Mouse (Mus musculus) CH12.LX (cell line): ENCODE results near the gene Kif26b. TPM values are rescaled to one million over a fixed set of nuclear protein-coding genes. Genes with fewer than 3 reads are reported as not detected.

Source experiments
- DNase-seq: peaks from one replicate; pipeline ENCODE4 v3.0.0-alpha.2; 2013; ENCODE audit errors: extremely low read depth
- H3K27ac ChIP-seq: 2 replicates; pipeline ENCODE4 v1.5.1; 2012; ENCODE audit warnings: low read depth, mild to moderate bottlenecking, control low read depth, moderate library complexity; ENCODE audit not compliant: insufficient read depth
- H3K27me3 ChIP-seq: replicated peaks from 2 replicates; pipeline ENCODE3; 2012; ENCODE audit warnings: inconsistent platforms
- H3K36me3 ChIP-seq, 2 experiments: replicated peaks in 1 of 2; 2 replicates each; pipeline versions ENCODE3 to v1.6.1; 2012; ENCODE audit warnings: inconsistent platforms in 1 of 2, low read length in 1 of 2, mild to moderate bottlenecking in 1 of 2, mixed read lengths in 1 of 2, moderate library complexity in 1 of 2; ENCODE audit not compliant: control insufficient read depth in 1 of 2, insufficient read depth in 1 of 2
- H3K4me1 ChIP-seq, 2 experiments: 2 replicates each; pipeline ENCODE4 v1.6.1; 2012; ENCODE audit warnings: inconsistent platforms in 1 of 2, moderate library complexity in 1 of 2; ENCODE audit not compliant: insufficient read depth in 2 of 2, control insufficient read depth in 1 of 2
- H3K4me2 ChIP-seq: 2 replicates; pipeline ENCODE4 v1.6.1; 2012; ENCODE audit warnings: low read depth, mild to moderate bottlenecking, control low read depth; ENCODE audit not compliant: poor library complexity, insufficient read depth, severe bottlenecking
- H3K4me3 ChIP-seq, 3 experiments: fragments of 150-350 bp in 1 of 3; sonication (generic) in 1 of 3; replicated peaks in 1 of 3; 2 replicates each; pipeline versions ENCODE3 to v1.5.1; 2011 to 2012; ENCODE audit warnings: low read depth in 2 of 3, low read length in 2 of 3, mild to moderate bottlenecking in 2 of 3, moderate library complexity in 2 of 3, control low read depth in 1 of 3, improper control_type of control experiment in 1 of 3, inconsistent platforms in 1 of 3, mixed read lengths in 1 of 3; ENCODE audit not compliant: poor library complexity in 1 of 3
- H3K79me2 ChIP-seq: replicated peaks from 2 replicates; pipeline ENCODE4 v1.6.1; 2012; ENCODE audit warnings: mild to moderate bottlenecking, moderate library complexity; ENCODE audit not compliant: control insufficient read depth, poor library complexity, insufficient read depth, severe bottlenecking; ENCODE audit errors: extremely low read depth
- H3K9ac ChIP-seq: 2 replicates; pipeline ENCODE4 v1.6.1; 2012; ENCODE audit warnings: low read depth, mild to moderate bottlenecking, control low read depth, moderate library complexity; ENCODE audit not compliant: insufficient read depth
- H3K9me3 ChIP-seq: replicated peaks from 2 replicates; pipeline ENCODE3; 2012; ENCODE audit warnings: low read length, inconsistent platforms, mixed read lengths
- BHLHE40 ChIP-seq: IDR thresholded peaks from 2 replicates; pipeline ENCODE4 v1.6.1; 2011; ENCODE audit warnings: mild to moderate bottlenecking, low read depth, low read length, improper control_type of control experiment
- CHD1 ChIP-seq: IDR thresholded peaks from 2 replicates; pipeline ENCODE4 v1.6.1; 2012; ENCODE audit warnings: low read depth, low read length, improper control_type of control experiment, inconsistent platforms
- E2F4 ChIP-seq: IDR thresholded peaks from 2 replicates; pipeline ENCODE4 v1.6.1; 2011; ENCODE audit warnings: low read depth, low read length, improper control_type of control experiment; ENCODE audit not compliant: insufficient replicate concordance
- ELF1 ChIP-seq: IDR thresholded peaks from 2 replicates; pipeline ENCODE4 v1.6.1; 2014; ENCODE audit warnings: low read depth, mild to moderate bottlenecking, inconsistent platforms, low read length, improper control_type of control experiment
- ETS1 ChIP-seq: conservative IDR thresholded peaks from 2 replicates; pipeline ENCODE4 v1.6.1; 2012; ENCODE audit warnings: low read depth, mild to moderate bottlenecking, inconsistent platforms, low read length, improper control_type of control experiment, moderate library complexity
- GABPA ChIP-seq: IDR thresholded peaks from 2 replicates; pipeline ENCODE4 v1.6.1; 2012; ENCODE audit warnings: low read depth, low read length, improper control_type of control experiment, inconsistent platforms; ENCODE audit not compliant: insufficient replicate concordance
- HCFC1 ChIP-seq: IDR thresholded peaks from 2 replicates; pipeline ENCODE4 v1.6.1; 2012; ENCODE audit warnings: low read depth, mild to moderate bottlenecking, inconsistent platforms, low read length, improper control_type of control experiment
- JUND ChIP-seq: conservative IDR thresholded peaks from 2 replicates; pipeline ENCODE4 v1.6.1; 2011; ENCODE audit warnings: low read depth, low read length, improper control_type of control experiment
- MAFK ChIP-seq: IDR thresholded peaks from 2 replicates; pipeline ENCODE4 v1.6.1; 2011; ENCODE audit warnings: low read length, improper control_type of control experiment; ENCODE audit not compliant: insufficient replicate concordance
- MEF2A ChIP-seq: IDR thresholded peaks from 2 replicates; pipeline ENCODE4 v1.6.1; 2014; ENCODE audit warnings: low read depth, mild to moderate bottlenecking, inconsistent platforms, low read length, improper control_type of control experiment, borderline replicate concordance
- MXI1 ChIP-seq: IDR thresholded peaks from 2 replicates; pipeline ENCODE4 v1.6.1; 2011; ENCODE audit warnings: mild to moderate bottlenecking, low read depth, low read length, improper control_type of control experiment
- NELFE ChIP-seq: IDR thresholded peaks from 2 replicates; pipeline ENCODE4 v1.6.1; 2011; ENCODE audit warnings: low read depth, low read length, improper control_type of control experiment
- PAX5 ChIP-seq: IDR thresholded peaks from 2 replicates; pipeline ENCODE4 v1.6.1; 2012; ENCODE audit warnings: low read length, inconsistent platforms, mixed read lengths
- POLR2A ChIP-seq: IDR thresholded peaks from 2 replicates; pipeline ENCODE4 v1.6.1; 2011; ENCODE audit warnings: low read depth, mild to moderate bottlenecking, improper control_type of control experiment, low read length
- SIN3A ChIP-seq: IDR thresholded peaks from 2 replicates; pipeline ENCODE4 v1.6.1; 2012; ENCODE audit warnings: low read length, improper control_type of control experiment, inconsistent platforms
- SMC3 ChIP-seq: IDR thresholded peaks from 2 replicates; pipeline ENCODE4 v1.6.1; 2011; ENCODE audit warnings: low read depth, low read length, improper control_type of control experiment
- TBP ChIP-seq: conservative IDR thresholded peaks from 2 replicates; pipeline ENCODE4 v1.6.1; 2011; ENCODE audit warnings: low read depth, low read length, improper control_type of control experiment
- TCF12 ChIP-seq: IDR thresholded peaks from 2 replicates; pipeline ENCODE4 v1.6.1; 2014; ENCODE audit warnings: low read depth, mild to moderate bottlenecking, inconsistent platforms, low read length, improper control_type of control experiment
- UBTF ChIP-seq: IDR thresholded peaks from 2 replicates; pipeline ENCODE4 v1.6.1; 2012; ENCODE audit warnings: low read depth, mild to moderate bottlenecking, inconsistent platforms, low read length, improper control_type of control experiment, moderate library complexity
- USF1 ChIP-seq: IDR thresholded peaks from 2 replicates; pipeline ENCODE4 v1.6.1; 2014; ENCODE audit warnings: low read depth, mild to moderate bottlenecking, inconsistent platforms, low read length, improper control_type of control experiment
- USF2 ChIP-seq: conservative IDR thresholded peaks from 2 replicates; pipeline ENCODE4 v1.6.1; 2011; ENCODE audit warnings: low read depth, low read length, improper control_type of control experiment
- ZKSCAN1 ChIP-seq: IDR thresholded peaks from 2 replicates; pipeline ENCODE4 v1.6.1; 2012; ENCODE audit warnings: low read depth, inconsistent platforms, low read length, improper control_type of control experiment, borderline replicate concordance
- ZMIZ1 ChIP-seq: IDR thresholded peaks from 2 replicates; pipeline ENCODE4 v1.6.1; 2012; ENCODE audit warnings: low read depth, mild to moderate bottlenecking, inconsistent platforms, low read length, improper control_type of control experiment
- ZNF384 ChIP-seq: IDR thresholded peaks from 2 replicates; pipeline ENCODE4 v1.6.1; 2012; ENCODE audit warnings: low read depth, low read length, improper control_type of control experiment, inconsistent platforms
- dilution Hi-C: fragments of 300-500 bp; cut with MboI; formaldehyde crosslinking; loops from 2 replicates; pipeline ENCODE4 v1.14.3; 2020; ENCODE audit warnings: low sequenced_read_pairs; ENCODE audit not compliant: extremely low pct_unique_long_range_greater_than_20kb, extremely low pct_ligation_motif_present
- in situ Hi-C: fragments of 300-500 bp; cut with MboI; formaldehyde crosslinking; loops from 3 replicates; pipeline ENCODE4 v1.14.3; 2019; ENCODE audit warnings: low sequenced_read_pairs, low pct_ligation_motif_present, low pct_unique_long_range_greater_than_20kb, mixed read lengths
- polyA plus RNA-seq: library from polyadenylated mRNA; unstranded; fragments of >175 nt; gene quantifications from 2 replicates; pipeline ENCODE4 v1.2.1, GENCODE M21; 2012; ENCODE audit warnings: low read depth; ENCODE audit not compliant: insufficient read length
- total RNA-seq, 2 experiments: library from RNA; depleted of rRNA; stranded (reverse); fragments of 300-350 nt in 1 of 2; fragments of >200 nt in 1 of 2; gene quantifications; 2 replicates each; pipeline ENCODE4 v1.2.3; 2012 to 2014

Kif26b gene
- total and polyA plus RNA-seq, 3 experiments: 0.09 TPM; not detected in 2

DNA sequence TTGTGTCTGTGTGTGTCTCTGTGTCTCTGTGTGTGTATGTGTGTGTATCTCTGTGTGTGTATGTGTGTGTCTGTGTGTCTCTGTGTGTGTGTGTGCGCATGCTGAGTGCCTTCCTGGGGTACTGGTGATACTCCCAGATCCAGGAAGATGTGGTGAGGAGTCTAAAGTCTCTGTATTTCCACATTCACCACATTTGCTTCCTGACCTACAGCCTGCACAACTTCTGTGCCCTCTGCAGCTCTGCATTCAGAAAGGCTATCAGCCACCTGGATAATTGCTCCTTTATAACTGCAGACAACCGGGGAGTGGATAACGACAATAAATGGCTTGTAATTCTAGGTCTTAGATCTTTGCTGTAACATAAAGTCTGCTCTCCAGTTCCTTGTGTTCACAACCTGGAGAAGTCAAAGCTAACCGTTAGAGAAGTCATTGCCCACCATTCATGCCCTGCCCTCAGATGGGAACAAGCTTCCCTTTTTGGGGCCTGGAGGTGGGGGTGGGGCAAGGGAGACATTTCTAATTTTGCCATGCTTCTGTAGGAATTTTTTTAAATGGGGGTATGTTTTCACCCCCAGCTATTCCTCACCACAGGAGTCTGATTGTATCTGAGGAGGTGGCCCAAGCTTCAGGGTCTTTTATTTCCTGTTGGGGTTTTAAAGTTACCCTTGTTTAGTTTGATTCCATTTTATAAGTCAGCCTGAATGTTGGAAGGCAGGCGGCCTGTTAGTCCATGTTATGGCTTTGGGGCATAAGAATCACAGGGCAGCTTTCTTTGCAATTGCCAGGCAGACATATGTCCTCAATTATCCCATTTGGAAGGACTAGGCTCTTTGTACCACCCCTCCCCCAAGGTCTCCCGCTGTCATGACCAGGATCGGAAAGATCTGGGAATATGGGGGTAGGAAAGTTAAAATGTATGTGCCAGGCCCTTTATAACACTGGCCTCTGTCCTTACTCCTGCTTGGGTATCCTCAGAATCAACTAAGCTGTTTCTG, 39.9 kb downstream of the Kif26b start:
- no peaks in the 10 kb centered on the region for H3K79me2 ChIP-seq
- no peaks in the 10 kb centered on the region for H3K4me1 ChIP-seq
- H3K27me3 ChIP-seq: peaks cover 2% of the 10 kb centered on the region
- H3K27ac ChIP-seq: no peak overlapping the region
- H3K36me3 ChIP-seq: no peaks in the 10 kb centered on the region
- no peak overlapping the region for H3K4me3 ChIP-seq
- no peak overlapping the region for H3K9ac ChIP-seq
- H3K4me2 ChIP-seq: no peak overlapping the region
- no peak for DNase-seq
- dilution Hi-C loops: no loop called here
- no peak for TF ChIP-seq TBP
- no peak for TF ChIP-seq BHLHE40
- no peak for TF ChIP-seq JUND
- no peak for TF ChIP-seq POLR2A
- no peak for TF ChIP-seq CHD1
- no peak for TF ChIP-seq SMC3
- no peak for TF ChIP-seq TCF12
- TF ChIP-seq MAFK: no peak
- in situ Hi-C loops: no loop called here
- no peaks in the 10 kb centered on the region for H3K9me3 ChIP-seq

GRCm38 (mm10) chr1:178571009-178571408, 42.1 kb downstream of the Kif26b start:
- Histone ChIP-seq H3K9ac (no peak overlapping the region), H3K4me3 (no peak overlapping the region), H3K4me2 (no peak overlapping the region), H3K4me1 (no peaks in the 10 kb centered on the region), H3K27ac (no peak overlapping the region), H3K79me2 (no peaks in the 10 kb centered on the region), H3K36me3 (no peaks in the 10 kb centered on the region), H3K9me3 (peaks cover 8% of the 10 kb centered on the region), H3K27me3 (peaks cover 2% of the 10 kb centered on the region)
- no peak for DNase-seq
- TF ChIP-seq MAFK (no peak), ETS1 (no peak), ZKSCAN1 (no peak), USF1 (no peak), ELF1 (no peak), POLR2A (no peak), NELFE (no peak), GABPA (no peak), PAX5 (no peak), ZMIZ1 (no peak), ZNF384 (no peak), SIN3A (no peak), HCFC1 (no peak), UBTF (no peak), MEF2A (no peak), E2F4 (no peak), USF2 (no peak), MXI1 (no peak), BHLHE40 (no peak), JUND (no peak)
- in situ Hi-C loops: no loop called here
- dilution Hi-C loops: no loop called here
